Mouse (Mus musculus): ENCODE results near the gene Cldn22. TPM values are rescaled to one million over a fixed set of nuclear protein-coding genes. Genes with fewer than 3 reads are reported as not detected.

The Cldn22 gene
- polyA plus RNA-seq (2014; fragmentation: Illumina TruSeq; extraction: RNeasy Lipid Tissue Mini Kit (QIAGEN cat#74804); ENCODE audit: low read depth, low replicate concordance) = not detected

GRCm38 (mm10) chr8:47824182-47824581, at the start of gene Cldn22:
TSS of gene Cldn22 (plus strand) at chr8:47824482.

GRCm38 (mm10) chr8:47821843-47822242, 2.4 kb upstream of the Cldn22 start, which contains the start of gene Cldn24:
TSS of gene Cldn24 (plus strand) at chr8:47822143.

Other genes with a start within 250 kb of the Cldn22 start
- 10.1 TPM for gene Ing2, start 148.9 kb upstream of the Cldn22 start, polyA plus RNA-seq (2014; fragmentation: Illumina TruSeq; extraction: RNeasy Lipid Tissue Mini Kit (QIAGEN cat#74804); ENCODE audit: low read depth, low replicate concordance)
- 13.0 TPM for gene Cdkn2aip, start 110.5 kb upstream of the Cldn22 start, polyA plus RNA-seq (2014; fragmentation: Illumina TruSeq; extraction: RNeasy Lipid Tissue Mini Kit (QIAGEN cat#74804); ENCODE audit: low read depth, low replicate concordance)
- gene Cldn24, start 2.3 kb upstream of the Cldn22 start, polyA plus RNA-seq (2014; fragmentation: Illumina TruSeq; extraction: RNeasy Lipid Tissue Mini Kit (QIAGEN cat#74804); ENCODE audit: low read depth, low replicate concordance) = not detected
- gene Wwc2, start 166.4 kb downstream of the Cldn22 start, polyA plus RNA-seq (2014; fragmentation: Illumina TruSeq; extraction: RNeasy Lipid Tissue Mini Kit (QIAGEN cat#74804); ENCODE audit: low read depth, low replicate concordance) = 3.9 TPM

Data from liver, adult 10 weeks (tissue).